Mouse (Mus musculus): ENCODE measurements around the gene Kcnb1. TPM values are rescaled to one million over a fixed set of nuclear protein-coding genes. Genes with fewer than 3 reads are reported as not detected.
A peak's percentile ranks its signal among the peaks of the same experiment; 100 is the strongest.

Gene Kcnb1
- 10 to 100 TPM; 16.1 to 20.7 TPM for total RNA-seq (2021)
- long read RNA-seq, experiment 1, full-length matches to known transcripts: 5 of 17 reads
- long read RNA-seq, experiment 1, partial matches to known transcripts: 0 of 17 reads
- long read RNA-seq, experiment 1, other reads (novel, unspliced or antisense): 12 of 17 reads
- long read RNA-seq, experiment 2, full-length matches to known transcripts: 7 of 20 reads
- long read RNA-seq, experiment 2, partial matches to known transcripts: 1 of 20 reads
- long read RNA-seq, experiment 2, other reads (novel, unspliced or antisense): 12 of 20 reads

DNA sequence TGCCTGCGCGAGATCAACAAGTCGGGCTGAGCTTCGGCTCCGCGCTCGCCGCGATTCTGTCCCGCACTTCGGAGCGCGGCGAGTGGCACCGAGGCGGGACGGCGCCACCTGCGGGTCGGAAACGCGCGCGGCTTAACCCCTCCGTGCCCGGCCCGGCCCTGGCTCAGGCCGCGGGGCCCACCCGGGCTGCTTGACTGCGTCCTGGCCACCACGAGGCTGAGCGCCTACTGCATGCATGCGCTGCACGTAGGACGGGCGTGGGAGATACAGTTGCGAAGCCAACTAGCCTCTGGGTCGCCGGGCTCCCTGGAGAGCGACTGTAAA, at the start of gene Kcnb1:
TSS of gene Kcnb1 (minus strand) at position 80 of the 324 bp plus-strand sequence.
- Histone ChIP-seq H3K4me3 (peak within 1 kb of the TSS; percentile 81), H3K27ac (peak within 1 kb of the TSS; percentile 84)
- peak; percentile 87 for DNase-seq
- TF ChIP-seq CTCF (IDR thresholded peaks at IDR 0.05): peak; percentile 82
- intact Hi-C loops (cut with DNase I): loop anchor here (2.0 kb wide), 1 partner anchor 117 kb away; no protein-coding TSS in a partner anchor

DNA sequence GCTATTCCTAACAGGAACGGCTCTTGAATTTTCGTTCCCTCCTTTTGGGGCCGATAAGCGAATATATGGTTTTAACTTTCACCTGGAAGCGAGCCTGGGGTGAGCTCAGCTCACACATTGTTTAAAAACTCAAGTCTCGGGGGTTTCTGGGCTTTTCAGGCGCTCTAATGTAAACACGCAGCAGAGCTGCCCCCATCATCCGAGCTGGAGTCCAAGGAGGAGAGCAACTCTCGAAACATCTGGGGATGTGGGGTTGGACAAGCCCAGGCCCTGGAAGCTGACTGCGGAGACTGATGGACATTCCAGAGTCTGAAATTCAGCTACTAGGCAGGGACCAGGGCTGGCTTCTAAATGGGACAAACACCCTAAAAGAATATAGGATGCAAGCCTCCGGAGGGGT, 49.3 kb upstream of the Kcnb1 start:
- DNase-seq: no peak
- intact Hi-C loops (cut with DNase I): no loop called here
- peak overlapping the region; percentile 64 for H3K27ac ChIP-seq
- no peak for TF ChIP-seq CTCF (IDR thresholded peaks at IDR 0.05)
- H3K4me3 ChIP-seq: peak overlapping the region; percentile 70

DNA sequence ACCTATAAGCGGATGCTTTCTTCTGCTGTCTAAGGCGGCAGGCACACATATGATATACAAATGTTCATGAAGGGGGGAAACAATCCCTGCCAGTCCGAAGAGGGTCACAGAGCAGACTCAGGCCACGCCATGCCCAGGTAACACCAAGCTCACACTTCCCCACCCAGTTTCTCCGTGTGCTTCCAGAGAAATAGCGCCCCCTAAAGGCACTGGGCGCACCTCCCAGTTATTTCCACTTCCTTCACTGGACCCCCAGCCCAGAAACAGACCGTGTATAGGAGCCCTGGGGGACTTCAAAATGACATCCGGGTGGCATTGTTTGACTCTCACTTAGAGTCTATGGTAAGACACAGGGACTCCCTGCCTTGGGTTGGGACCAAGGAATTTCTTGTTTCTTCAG, 47.3 kb upstream of the Kcnb1 start:
- Histone ChIP-seq H3K4me3 (no peak overlapping the region), H3K27ac (peak overlapping the region; percentile 76)
- peak; percentile 10; the same call in 1 of the 2 replicates for TF ChIP-seq CTCF (IDR thresholded peaks at IDR 0.05)
- intact Hi-C loops (cut with DNase I): no loop called here
- DNase-seq: no peak

DNA sequence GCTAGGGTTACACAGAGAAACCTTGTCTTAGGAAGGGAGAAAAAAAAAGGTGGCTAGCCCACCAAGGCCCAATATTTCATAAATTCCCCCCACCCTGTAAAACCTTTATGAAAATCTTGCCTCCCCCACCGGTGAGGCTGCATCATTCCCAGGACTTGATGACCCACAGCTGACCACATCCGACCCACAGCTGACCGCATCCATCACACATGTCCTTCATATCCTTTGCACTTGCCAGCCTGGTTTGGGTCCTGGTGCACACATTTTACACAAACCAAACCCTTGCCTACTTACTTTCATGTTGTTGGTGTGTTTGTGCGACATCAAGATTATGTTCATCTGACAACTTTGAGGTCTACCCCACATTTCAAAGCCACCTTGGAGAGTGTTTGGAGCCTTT, 46.2 kb upstream of the Kcnb1 start:
- no peak for DNase-seq
- TF ChIP-seq CTCF (IDR thresholded peaks at IDR 0.05): no peak
- intact Hi-C loops (cut with DNase I): no loop called here
- H3K27ac ChIP-seq: peak overlapping the region; percentile 76
- H3K4me3 ChIP-seq: no peak overlapping the region

DNA sequence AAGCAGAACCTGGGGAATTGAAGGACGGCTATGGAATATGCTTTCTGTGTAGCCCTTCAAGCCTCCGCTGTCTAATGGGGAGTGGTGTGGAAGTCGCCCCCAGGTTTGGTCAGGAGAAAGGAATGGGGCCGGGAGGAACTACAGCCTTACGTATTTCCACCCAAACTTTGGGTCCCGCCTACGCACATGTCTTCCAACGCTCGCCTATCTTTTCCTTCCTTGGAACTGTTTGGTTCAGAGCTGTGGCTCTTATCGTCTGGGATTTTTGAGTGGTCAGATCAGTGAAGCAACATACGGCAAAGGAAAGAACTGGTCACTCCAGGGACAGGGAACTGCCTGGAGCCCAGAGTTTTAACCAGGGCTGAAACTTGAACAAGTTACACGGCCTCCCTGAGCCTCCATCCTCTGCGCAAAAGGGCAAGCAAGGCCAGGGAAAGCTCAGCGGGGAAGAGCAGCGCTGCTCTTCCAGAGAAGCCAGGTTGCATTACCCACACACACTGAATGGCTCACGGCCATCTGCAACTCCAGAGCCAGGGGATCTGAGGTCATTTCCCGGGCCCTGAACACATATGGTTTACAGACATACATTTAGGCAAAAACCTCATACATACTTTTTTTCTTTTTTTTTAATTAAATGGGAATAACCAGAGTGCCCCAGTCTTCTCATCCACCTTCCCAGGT, 45.5 kb upstream of the Kcnb1 start:
- H3K27ac ChIP-seq: peak overlapping the region; percentile 76
- TF ChIP-seq CTCF (IDR thresholded peaks at IDR 0.05): no peak
- intact Hi-C loops (cut with DNase I): no loop called here
- DNase-seq: peak; percentile 40
- no peak overlapping the region; the same call in 1 of the 2 replicates for H3K4me3 ChIP-seq

DNA sequence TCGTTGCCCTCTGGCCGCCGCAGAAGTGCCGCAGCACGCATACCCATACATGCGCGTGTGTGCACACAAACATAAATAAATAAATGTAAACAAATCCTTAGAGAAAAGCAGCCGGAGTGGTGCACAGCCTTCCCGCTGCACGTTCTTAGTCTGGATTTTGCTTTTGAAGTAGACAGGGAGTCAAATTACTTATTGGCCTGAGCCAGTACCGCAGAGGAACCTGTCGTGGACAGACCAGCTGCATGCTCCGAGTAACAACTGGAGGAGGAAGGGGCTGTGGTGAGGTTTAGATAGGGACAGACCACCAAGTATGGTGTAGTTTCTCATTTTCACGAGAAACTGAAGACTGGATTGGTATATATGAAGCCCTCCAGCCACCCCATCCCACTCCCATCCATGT, 43.8 kb upstream of the Kcnb1 start:
- no peak overlapping the region for H3K4me3 ChIP-seq
- intact Hi-C loops (cut with DNase I): no loop called here
- H3K27ac ChIP-seq: peak overlapping the region; percentile 76
- no peak for TF ChIP-seq CTCF (IDR thresholded peaks at IDR 0.05)
- no peak for DNase-seq

DNA sequence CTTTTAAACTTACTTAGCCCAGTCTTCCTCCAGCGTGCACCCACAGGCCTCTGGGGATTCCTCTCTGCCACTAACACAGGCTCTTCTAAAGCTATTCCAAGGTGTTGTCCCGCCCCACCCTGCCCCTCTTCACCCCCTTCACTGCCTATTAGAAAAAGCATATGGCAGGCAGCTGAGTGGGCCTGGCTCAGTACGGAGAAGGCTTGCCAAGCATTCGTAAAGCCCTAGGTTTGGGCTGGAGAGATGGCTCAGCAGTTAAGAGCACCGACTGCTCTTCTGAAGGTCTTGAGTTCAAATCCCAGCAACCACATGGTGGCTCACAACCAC, 43.0 kb upstream of the Kcnb1 start:
- intact Hi-C loops (cut with DNase I): no loop called here
- no peak for TF ChIP-seq CTCF (IDR thresholded peaks at IDR 0.05)
- Histone ChIP-seq H3K27ac (peak overlapping the region; percentile 76), H3K4me3 (no peak overlapping the region)
- no peak for DNase-seq

DNA sequence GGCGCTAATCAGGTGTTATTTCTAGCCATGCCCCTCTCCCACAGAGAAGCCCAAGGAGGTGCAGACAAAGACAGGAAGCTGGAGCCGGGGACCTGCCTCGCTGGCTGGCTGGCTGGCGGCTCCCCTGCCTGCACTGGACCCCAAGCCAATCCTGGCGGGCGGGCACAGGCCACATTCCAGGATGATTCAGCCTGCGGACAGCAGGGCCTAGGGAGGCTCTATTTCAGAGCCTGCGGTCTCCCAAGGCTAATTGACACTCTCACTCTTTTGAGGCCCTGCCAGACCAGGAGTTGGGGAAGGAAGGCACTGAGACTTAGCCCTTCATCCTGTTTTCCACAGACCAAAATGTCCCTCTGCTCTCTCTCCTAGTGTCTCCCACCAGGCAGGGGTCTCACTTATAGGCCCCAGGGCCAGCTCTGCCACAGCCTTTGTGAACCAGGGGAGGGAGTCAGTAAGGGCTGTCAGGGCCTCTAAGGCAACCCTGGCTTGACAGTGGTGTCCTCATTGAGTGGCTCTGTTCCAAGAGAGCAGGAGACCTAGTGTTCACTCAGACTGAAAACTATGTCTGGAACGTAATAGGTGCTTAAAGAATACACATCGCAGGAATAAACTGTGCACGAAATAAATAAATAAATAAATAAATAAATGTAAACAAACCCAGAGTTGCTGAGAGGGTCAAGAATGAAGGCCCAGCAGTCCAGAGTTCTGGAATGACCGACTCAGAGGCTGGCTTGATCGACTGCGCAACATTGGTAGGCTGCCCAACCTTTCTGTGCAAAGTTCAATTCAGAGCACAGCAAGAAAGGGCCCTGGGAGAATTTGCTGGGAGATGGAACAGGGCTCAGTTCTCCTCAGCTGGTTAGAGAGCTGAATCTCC, 42.4 kb upstream of the Kcnb1 start:
- peak; percentile 85 for DNase-seq
- peak overlapping the region; percentile 76 for H3K27ac ChIP-seq
- intact Hi-C loops (cut with DNase I): no loop called here
- TF ChIP-seq CTCF (IDR thresholded peaks at IDR 0.05): no peak
- H3K4me3 ChIP-seq: no peak overlapping the region

DNA sequence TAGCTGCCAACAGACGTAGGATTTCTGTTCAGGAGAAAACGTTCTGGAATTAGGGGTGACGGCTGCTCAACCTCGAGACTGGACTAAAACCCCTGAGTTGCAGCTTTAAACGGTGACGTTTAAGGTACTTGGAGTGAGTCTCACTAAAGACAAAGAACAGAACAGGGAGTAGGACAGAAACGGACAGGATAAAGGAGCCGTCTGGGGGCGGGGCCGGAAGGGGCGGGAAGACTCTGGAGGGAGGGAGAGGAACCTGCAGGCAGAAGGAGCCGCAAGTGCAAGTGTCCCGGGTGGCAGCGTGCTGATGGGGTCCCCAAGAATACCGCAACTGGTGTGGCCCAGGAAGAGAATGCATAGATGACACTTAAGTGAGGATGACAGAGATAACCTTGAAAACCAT, 40.6 kb upstream of the Kcnb1 start:
- no peak overlapping the region for H3K27ac ChIP-seq
- intact Hi-C loops (cut with DNase I): no loop called here
- no peak for DNase-seq
- H3K4me3 ChIP-seq: no peak overlapping the region
- TF ChIP-seq CTCF (IDR thresholded peaks at IDR 0.05): no peak

DNA sequence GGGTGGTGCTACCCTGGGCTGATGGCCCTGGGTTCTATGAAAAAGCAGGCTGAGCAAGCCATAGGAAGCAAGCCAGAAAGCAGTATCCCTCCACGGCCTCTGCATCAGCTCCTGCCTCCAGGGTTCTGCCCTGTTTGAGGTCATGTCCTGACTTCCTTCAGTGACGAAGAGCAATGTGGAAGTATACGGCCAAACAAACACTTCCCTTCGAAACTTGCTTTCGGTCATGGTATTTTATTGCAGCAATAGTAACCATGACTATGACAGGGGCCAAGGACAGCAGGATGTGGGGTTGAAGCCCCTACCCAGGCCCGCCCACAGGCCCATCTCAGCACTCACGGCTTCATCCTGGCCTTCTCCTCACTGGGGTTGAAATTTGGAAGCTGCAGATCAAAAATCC, 35.0 kb upstream of the Kcnb1 start:
- H3K27ac ChIP-seq: peak overlapping the region; percentile 46
- intact Hi-C loops (cut with DNase I): loop anchor here (5.0 kb wide), 1 partner anchor 237 kb away; no protein-coding TSS in a partner anchor
- no peak overlapping the region for H3K4me3 ChIP-seq
- no peak for DNase-seq
- no peak for TF ChIP-seq CTCF (IDR thresholded peaks at IDR 0.05)

DNA sequence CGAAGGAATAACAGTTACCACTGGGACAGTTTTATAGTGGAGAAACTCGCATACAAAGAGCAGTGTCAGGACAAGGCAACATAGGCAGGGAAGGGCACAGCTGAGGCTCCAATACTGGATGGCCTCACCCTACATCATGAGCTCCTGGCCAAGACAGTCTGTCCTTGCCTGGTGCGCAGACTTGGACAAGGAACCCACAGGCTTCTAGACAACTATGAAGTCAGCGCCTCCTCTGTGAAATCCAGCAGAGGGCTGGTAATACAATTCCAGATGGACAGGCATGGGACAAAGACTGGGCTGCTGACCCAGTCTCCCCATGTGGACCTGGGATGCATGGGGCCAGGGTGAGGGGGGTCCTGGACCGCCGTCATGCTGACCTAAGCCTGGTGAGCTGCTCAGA, 34.2 kb upstream of the Kcnb1 start:
- peak; percentile 54 for DNase-seq
- no peak for TF ChIP-seq CTCF (IDR thresholded peaks at IDR 0.05)
- no peak overlapping the region for H3K4me3 ChIP-seq
- intact Hi-C loops (cut with DNase I): loop anchor here (5.0 kb wide), 1 partner anchor 238 kb away; no protein-coding TSS in a partner anchor
- H3K27ac ChIP-seq: peak overlapping the region; percentile 46

DNA sequence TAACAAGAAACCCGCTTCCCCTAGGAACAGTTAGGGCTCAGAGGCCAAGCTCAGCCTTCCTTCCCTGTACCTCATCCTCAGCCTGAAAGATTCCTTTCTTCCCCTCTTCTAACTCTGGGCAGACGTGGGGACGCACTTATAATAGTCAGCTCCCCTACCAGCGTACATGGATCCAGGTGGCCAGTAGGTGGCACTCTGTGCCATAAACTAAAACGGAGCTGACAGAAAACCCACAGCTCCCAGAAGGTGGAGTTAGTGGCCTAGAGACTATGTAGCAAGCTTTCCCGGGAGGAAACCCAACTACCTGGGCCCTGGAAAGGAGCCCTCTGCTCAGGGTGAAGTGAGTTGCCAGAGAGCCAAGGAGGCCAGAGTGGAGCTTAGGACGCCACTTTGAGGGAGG, 32.2 kb upstream of the Kcnb1 start:
- Histone ChIP-seq H3K4me3 (no peak overlapping the region), H3K27ac (0 out of 2 replicates have a peak overlapping the region, but pooled peaks have one; percentile 8)
- peak; percentile 84 for DNase-seq
- intact Hi-C loops (cut with DNase I): loop anchor here (1.0 to 5.0 kb wide), 3 partner anchors 57 to 240 kb away; no protein-coding TSS in a partner anchor
- peak; percentile 91 for TF ChIP-seq CTCF (IDR thresholded peaks at IDR 0.05)
